Mouse (Mus musculus): ENCODE results near the gene Cox6b1.

GRCm38 (mm10) chr7:30586455-30587020 lies 39.4 kb downstream of the Cox6b1 start:
- TF ChIP-seq CTCF (IDR thresholded peaks at IDR 0.05; ENCODE audit: insufficient read depth, low read length): no peak
- TF ChIP-seq POLR2A (IDR thresholded peaks at IDR 0.05; ENCODE audit: borderline replicate concordance, extremely low read depth, low read depth, low read length): no peak

All from lung, adult 2 months (tissue).